Mouse (Mus musculus): ENCODE data around the gene Grhl3.

Gene Grhl3

DNA sequence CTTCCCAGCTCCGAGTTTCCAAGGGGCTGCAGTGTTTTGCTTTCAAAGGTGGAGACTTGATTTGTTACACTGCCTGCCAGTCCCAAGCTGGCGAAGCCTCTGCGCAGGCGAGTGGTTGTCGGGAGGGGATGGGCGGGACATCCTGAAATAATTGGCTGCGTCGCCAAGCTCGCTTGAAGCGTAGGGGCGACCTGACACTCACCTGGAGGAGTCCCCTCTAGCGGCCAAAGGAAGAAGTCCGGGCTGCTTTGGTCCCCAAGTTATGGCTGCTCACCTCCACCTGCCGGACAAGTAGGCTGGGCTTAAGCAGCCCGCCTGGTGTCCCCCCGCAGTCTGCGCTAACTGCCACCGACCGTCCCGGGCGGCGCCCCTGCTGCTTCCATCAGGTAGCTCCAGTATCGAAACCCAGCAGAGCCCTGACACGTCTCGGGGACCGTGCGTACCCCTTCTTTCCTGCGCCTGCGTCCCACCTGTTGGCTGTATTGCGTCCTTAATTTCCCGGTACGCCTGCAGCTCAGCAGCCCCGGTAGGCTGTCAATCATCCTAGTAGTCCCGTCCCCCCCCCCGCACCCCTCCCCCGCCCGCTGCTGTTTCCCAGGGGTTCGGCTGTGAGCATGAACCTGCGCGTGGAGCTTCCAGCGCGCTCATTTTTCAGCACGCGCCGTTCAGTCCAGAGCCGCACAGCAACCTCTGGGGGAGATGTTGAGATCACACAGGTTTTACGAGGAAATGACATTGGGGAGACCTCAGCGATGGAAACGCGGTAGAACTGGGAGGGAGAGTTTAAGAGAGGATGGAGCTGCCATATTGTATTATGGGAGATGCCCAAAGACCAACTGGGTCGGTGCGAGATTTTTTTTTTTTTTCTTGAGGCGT lies 78.7 kb downstream of the Grhl3 start, which contains the start of the genes Stpg1 and Nipal3:
Stpg1 (plus strand) TSS at position 270 of the 876 bp plus-strand sequence.
Nipal3 (minus strand) TSS at position 518 of the 876 bp plus-strand sequence.
- DNase-seq (ENCODE audit: extremely low spot score, low spot score) = peak; percentile 85

DNA sequence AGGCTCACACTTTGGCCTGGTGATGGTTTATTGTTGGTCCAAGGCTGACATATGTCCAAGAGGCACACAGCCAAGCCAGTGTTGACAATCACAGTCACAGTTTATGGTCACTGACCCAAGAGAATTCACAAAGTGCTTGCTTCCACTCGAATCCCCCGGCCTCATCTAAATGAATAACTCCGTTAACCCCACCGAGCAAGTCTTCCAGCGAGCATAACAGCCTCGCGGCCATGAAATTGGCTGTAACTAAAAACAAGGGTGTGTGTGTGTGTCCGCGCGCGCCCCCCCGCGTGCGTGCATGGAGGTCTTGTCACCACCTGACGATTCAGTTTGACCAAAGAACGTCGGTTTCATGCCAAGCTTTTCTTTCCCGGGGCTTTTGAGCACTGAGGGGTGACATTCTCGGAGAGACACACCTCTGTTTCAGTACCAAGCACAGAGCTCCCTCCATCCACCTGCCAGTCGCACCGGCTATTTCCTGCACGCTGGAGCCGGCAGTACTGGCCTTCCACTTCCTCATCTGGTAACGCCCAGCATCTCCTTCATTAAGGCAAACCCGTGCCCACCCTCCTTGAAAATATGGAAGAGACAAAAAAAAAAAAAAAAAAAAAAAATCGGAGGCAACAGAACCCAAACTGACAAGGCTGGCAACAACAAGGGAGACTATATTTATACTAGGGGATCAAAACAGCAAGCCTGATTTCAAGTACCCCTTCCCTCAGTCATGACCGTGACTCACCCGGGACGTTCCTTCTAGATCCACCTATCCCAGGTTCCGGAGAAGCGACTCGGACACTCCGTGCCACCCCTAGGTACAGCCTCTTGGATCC lies 79.5 kb downstream of the Grhl3 start:
- peak; percentile 34 for DNase-seq (ENCODE audit: extremely low spot score, low spot score)

DNA sequence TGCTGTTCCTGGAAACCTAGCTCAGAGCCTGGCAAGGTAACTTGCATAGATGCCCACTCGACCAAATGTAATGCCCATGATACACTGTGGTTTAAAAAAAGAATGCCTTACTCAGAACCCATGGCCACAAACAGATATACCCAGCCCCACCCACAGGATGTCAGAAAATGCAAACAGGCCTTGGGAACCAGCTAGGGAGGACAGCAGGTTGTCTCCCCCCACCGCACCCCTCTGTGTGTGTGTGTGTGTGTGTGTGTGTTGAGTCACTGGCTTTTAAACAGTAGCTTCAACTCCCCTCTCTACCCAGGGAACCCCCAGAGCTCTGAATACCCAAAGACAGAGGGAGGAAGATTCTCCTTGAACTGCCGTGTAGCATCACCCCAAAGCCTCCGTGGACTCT lies 80.2 kb downstream of the Grhl3 start:
- DNase-seq (ENCODE audit: extremely low spot score, low spot score) = no peak

All from neural tube, embryonic 10.5 days (tissue).